Comparison of ENCODE assay signal across 36 mouse cellular contexts in the genomic region with DNA sequence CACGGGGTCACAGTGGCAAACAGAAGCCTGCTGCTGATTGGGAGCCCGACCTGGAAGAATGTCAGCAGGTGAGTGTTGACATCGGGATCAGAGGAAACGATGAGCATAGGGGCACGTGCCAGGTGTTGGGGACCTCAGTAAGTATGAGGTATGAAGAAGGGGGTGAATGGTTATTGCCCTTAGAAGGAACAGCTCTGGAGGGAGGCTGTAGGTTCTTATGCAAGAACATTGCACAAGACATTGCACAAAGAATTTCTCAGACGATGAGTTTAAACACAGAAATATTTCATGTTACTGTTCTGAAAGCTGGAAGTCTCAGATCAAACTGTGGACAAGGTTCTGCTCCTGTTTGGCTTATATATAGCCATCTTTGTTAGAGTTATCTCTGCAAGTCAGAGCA. TPM values are rescaled to one million over a fixed set of nuclear protein-coding genes. Genes with fewer than 3 reads are reported as not detected.
DNase-seq lines count a peak whose midpoint lies in the region; ATAC-seq and TF ChIP-seq lines count a peak whose summit lies in the region.
"Had no signal": no experiment of that assay in that cellular context is flagged by ENCODE, and none has a peak within 500 bp of the region (broad histone marks: within the 10 kb centered on the region; RNA-seq: fewer than 3 reads in every experiment).

No protein-coding gene starts in this region.

- peaks cover 34% of the 10 kb centered on the region for H3K4me1 ChIP-seq in liver, adult 2 months (ENCODE audit: control insufficient read depth, insufficient read depth, low read length)
- no peaks in the 10 kb centered on the region for H3K4me1 ChIP-seq in liver, embryonic 12.5 days
- no peaks in the 10 kb centered on the region for H3K4me1 ChIP-seq in intestine, embryonic 15.5 days (replicated peaks)
- H3K4me1 ChIP-seq: embryonic facial prominence, embryonic 13.5 days; heart, embryonic 15.5 days; neural tube, embryonic 12.5 days had no signal

- no peak for TF ChIP-seq CTCF in liver, adult 2 months (IDR thresholded peaks at IDR 0.05; ENCODE audit: low read depth, low read length)

- no peak for ATAC-seq in liver, embryonic 12.5 days
- no peak for ATAC-seq in cerebellum, adult (ENCODE audit: insufficient number of reproducible peaks, low FRiP score, low TSS enrichment)
- ATAC-seq in intestine, embryonic 15.5 days = no peak
- ATAC-seq: activated CD4-positive, CD25-positive, alpha-beta regulatory T cell, adult 4 months; CD4-positive, CD25-positive, alpha-beta regulatory T cell, adult 4 months; forebrain, embryonic 16.5 days; hindbrain, embryonic 16.5 days had no signal

- peak; percentile 59 for DNase-seq in liver, adult 2 months (ENCODE audit: extremely low read depth, low read depth, low spot score)
- DNase-seq in lung, postnatal 36 days = peak; percentile 28
- no peak for DNase-seq in lung, postnatal 4 days
- peak; percentile 56 for DNase-seq in gonadal fat pad, adult 2 months (ENCODE audit: low read depth)
- DNase-seq in gastrocnemius, postnatal 25 days = no peak
- DNase-seq: adrenal gland, postnatal 36 days; cerebellum, adult 11 months; cerebellum, adult 9-10 months; cerebellum, postnatal 36 days; embryo, embryonic 11 days; gastrocnemius, adult 2 months; heart, adult 11 months; kidney, adult 2 months; kidney, postnatal 10 days; layer of hippocampus, postnatal 36 days; liver; lung, embryonic 14.5 days; right cerebral cortex, postnatal 4 days; thymus, adult 18-20 months; thymus, postnatal 25 days had no signal

- H3K79me2 ChIP-seq in liver, adult 2 months (ENCODE audit: control insufficient read depth, insufficient read depth, low read length) = no peaks in the 10 kb centered on the region; the same call in 1 of the 2 replicates

- H3K9me3 ChIP-seq in liver, embryonic 12.5 days (replicated peaks) = no peaks in the 10 kb centered on the region
- no peaks in the 10 kb centered on the region for H3K9me3 ChIP-seq in intestine, embryonic 15.5 days
- H3K9me3 ChIP-seq: embryonic facial prominence, embryonic 13.5 days; heart, embryonic 10.5 days; heart, embryonic 15.5 days; megakaryocyte, embryonic 14.5 days; midbrain, embryonic 12.5 days; neural tube, embryonic 12.5 days had no signal

- H3K9ac ChIP-seq in liver, adult 2 months (ENCODE audit: low read depth, low read length) = no peak overlapping the region
- no peak overlapping the region for H3K9ac ChIP-seq in liver, embryonic 12.5 days
- no peak overlapping the region for H3K9ac ChIP-seq in intestine, embryonic 15.5 days
- H3K9ac ChIP-seq: embryonic facial prominence, embryonic 13.5 days; heart, embryonic 15.5 days; lung, embryonic 14.5 days; midbrain, embryonic 12.5 days; neural tube, embryonic 12.5 days had no signal

- no peak overlapping the region for H3K4me2 ChIP-seq in liver, embryonic 12.5 days
- no peak overlapping the region for H3K4me2 ChIP-seq in intestine, embryonic 15.5 days (replicated peaks)
- H3K4me2 ChIP-seq: embryonic facial prominence, embryonic 13.5 days; heart, embryonic 15.5 days; lung, embryonic 14.5 days; midbrain, embryonic 12.5 days; neural tube, embryonic 12.5 days had no signal

- no peak for TF ChIP-seq POLR2A in liver, adult 2 months (IDR thresholded peaks at IDR 0.05; ENCODE audit: extremely low read depth, insufficient read depth, low read length)

- 23% methylated on average over 6 of the region's 6 CpGs for WGBS in liver, adult 2 months
- 63% methylated on average over 6 of the region's 6 CpGs for WGBS in liver, embryonic 12.5 days (ENCODE audit: insufficient replicate concordance)
- 76% methylated on average over 6 of the region's 6 CpGs for WGBS in intestine, embryonic 15.5 days

- H3K27me3 ChIP-seq in liver, adult 2 months (ENCODE audit: control insufficient read depth, insufficient read depth, low read length) = no peaks in the 10 kb centered on the region
- no peaks in the 10 kb centered on the region for H3K27me3 ChIP-seq in liver, embryonic 12.5 days (replicated peaks)
- no peaks in the 10 kb centered on the region for H3K27me3 ChIP-seq in intestine, embryonic 15.5 days (replicated peaks)
- H3K27me3 ChIP-seq: embryonic facial prominence, embryonic 13.5 days; heart, embryonic 15.5 days; midbrain, embryonic 12.5 days; neural tube, embryonic 12.5 days had no signal

- H3K27ac ChIP-seq in liver, adult 2 months (replicated peaks; ENCODE audit: insufficient read depth, low read depth, low read length) = peak overlapping the region; percentile 25
- H3K27ac ChIP-seq in liver, embryonic 12.5 days = no peak overlapping the region
- no peak overlapping the region for H3K27ac ChIP-seq in intestine, embryonic 15.5 days
- H3K27ac ChIP-seq: embryonic facial prominence, embryonic 13.5 days; gastrocnemius, adult 2 months; heart, embryonic 10.5 days; heart, embryonic 15.5 days; midbrain, embryonic 12.5 days; neural tube, embryonic 12.5 days; stomach, postnatal 0 days had no signal

- no peak overlapping the region for H3K4me3 ChIP-seq in liver, adult 2 months (ENCODE audit: insufficient read depth, low read depth, low read length)
- no peak overlapping the region for H3K4me3 ChIP-seq in liver, embryonic 12.5 days
- H3K4me3 ChIP-seq in intestine, embryonic 15.5 days (replicated peaks) = no peak overlapping the region
- H3K4me3 ChIP-seq: embryonic facial prominence, embryonic 13.5 days; erythroblast, embryonic 14.5 days; gastrocnemius, adult 2 months; heart, embryonic 10.5 days; heart, embryonic 15.5 days; megakaryocyte, embryonic 14.5 days; midbrain, embryonic 12.5 days; myocyte; neural tube, embryonic 12.5 days had no signal

- peaks cover 58% of the 10 kb centered on the region for H3K36me3 ChIP-seq in liver, adult 2 months (ENCODE audit: control insufficient read depth, insufficient read depth, low read length)
- H3K36me3 ChIP-seq in liver, embryonic 12.5 days = no peaks in the 10 kb centered on the region
- no peaks in the 10 kb centered on the region for H3K36me3 ChIP-seq in intestine, embryonic 15.5 days
- H3K36me3 ChIP-seq: embryonic facial prominence, embryonic 13.5 days; heart, embryonic 10.5 days; heart, embryonic 15.5 days; midbrain, embryonic 12.5 days; neural tube, embryonic 12.5 days had no signal

RNA-seq across cellular contexts. Expression of a gene that starts 38.1 kb away (rescaled TPM):
- total RNA-seq in liver, adult 2 months (2014; rRNA removed) = 154 and 156 TPM in 2 replicates
- polyA plus RNA-seq in liver, adult 2 months (2012; rRNA removed) = 88.4 and 88.9 TPM in 2 replicates
- polyA plus RNA-seq in liver, embryonic 12.5 days (2016; fragmentation: Nextera tagmentation; extraction: Ambion mirVana) = 1.8 TPM in 2 replicates
- polyA plus RNA-seq in gonadal fat pad, adult 2 months (2012; rRNA removed) = 16.1 and 16.9 TPM in 2 replicates
- under 1 TPM; 0.40 to 0.43 TPM for total RNA-seq in gastrocnemius, postnatal 25 days (2021)
- 2.0 and 3.1 TPM in 2 replicates for polyA plus RNA-seq in intestine, embryonic 15.5 days (2015; fragmentation: Nextera tagmentation; extraction: Ambion mirVana)
- polyA plus RNA-seq: erythroblast, embryonic 14.5 days had no signal

RNA-seq across cellular contexts. Expression of a gene that starts 39.1 kb away (rescaled TPM):
- total RNA-seq in liver, adult 2 months (2014; rRNA removed) = 13.7 and 18.3 TPM in 2 replicates
- 7.6 and 11.3 TPM in 2 replicates for polyA plus RNA-seq in liver, adult 2 months (2012; rRNA removed)
- polyA plus RNA-seq in liver, embryonic 12.5 days (2016; fragmentation: Nextera tagmentation; extraction: Ambion mirVana) = 18.3 and 18.7 TPM in 2 replicates
- polyA plus RNA-seq in gonadal fat pad, adult 2 months (2012; rRNA removed) = 29.2 and 31.9 TPM in 2 replicates
- 10 to 100 TPM; 35.2 to 39.6 TPM for total RNA-seq in gastrocnemius, postnatal 25 days (2021)
- 15.6 and 17.4 TPM in 2 replicates for polyA plus RNA-seq in intestine, embryonic 15.5 days (2015; fragmentation: Nextera tagmentation; extraction: Ambion mirVana)

RNA-seq across cellular contexts. Expression of a gene that starts 43.6 kb away (rescaled TPM):
- total RNA-seq in liver, adult 2 months (2014; rRNA removed) = 15.0 and 18.9 TPM in 2 replicates
- 15.2 and 19.8 TPM in 2 replicates for polyA plus RNA-seq in liver, adult 2 months (2012; rRNA removed)
- 3.0 and 3.4 TPM in 2 replicates for polyA plus RNA-seq in liver, embryonic 12.5 days (2016; fragmentation: Nextera tagmentation; extraction: Ambion mirVana)
- polyA plus RNA-seq in gonadal fat pad, adult 2 months (2012; rRNA removed) = 7.0 and 9.3 TPM in 2 replicates
- total RNA-seq in gastrocnemius, postnatal 25 days (2021) = 1 to 10 TPM; 5.8 to 5.9 TPM
- 9.6 and 10.3 TPM in 2 replicates for polyA plus RNA-seq in intestine, embryonic 15.5 days (2015; fragmentation: Nextera tagmentation; extraction: Ambion mirVana)
- polyA plus RNA-seq: erythroblast, embryonic 14.5 days had no signal

Comparison
In these comparisons a context has a peak if more than half of its experiments do, and no peak if none do; other contexts are left out.
1. DNase-seq: peak in liver, adult 2 months (single experiment), lung, postnatal 36 days (single experiment) and gonadal fat pad, adult 2 months (single experiment); none in lung, postnatal 4 days (0 of 2) and gastrocnemius, postnatal 25 days (single experiment).